Mouse (Mus musculus) forelimb bud, embryonic 11.5 days (tissue): ENCODE results near the gene Stk38l.
"Not testable (repeated sequence)": the region's sequence is repeated elsewhere in the genome, so short reads cannot be mapped to it uniquely, and the experiment has no call there.

Source experiments
- DNase-seq: peaks from one replicate; pipeline ENCODE4 v3.0.0-alpha.2; 2012; ENCODE audit warnings: low read depth, low spot score

Gene Stk38l

GRCm38 (mm10) chr6:146733554-146733953, 8.8 kb downstream of the Stk38l start:
- no peak for DNase-seq

GRCm38 (mm10) chr6:146738889-146739288, 14.1 kb downstream of the Stk38l start:
- DNase-seq: no peak

- DNase-seq: no peak
These were observed 15.9 kb downstream of the Stk38l start for GRCm38 (mm10) chr6:146740724-146741123.

GRCm38 (mm10) chr6:146741986-146742635, 17.3 kb downstream of the Stk38l start:
- no peak for DNase-seq

- DNase-seq: not testable (repeated sequence)
These were observed 19.5 kb downstream of the Stk38l start for GRCm38 (mm10) chr6:146744266-146744665.

- no peak for DNase-seq
These were observed 20.4 kb downstream of the Stk38l start for GRCm38 (mm10) chr6:146745180-146745579.

- DNase-seq: no peak
These were observed 21.8 kb downstream of the Stk38l start for GRCm38 (mm10) chr6:146746577-146746976.

- DNase-seq: no peak
These were observed 22.3 kb downstream of the Stk38l start for GRCm38 (mm10) chr6:146747057-146747456.

GRCm38 (mm10) chr6:146748271-146748670, 23.5 kb downstream of the Stk38l start:
- DNase-seq: no peak

GRCm38 (mm10) chr6:146751671-146752070, 26.9 kb downstream of the Stk38l start:
- DNase-seq: no peak

- no peak for DNase-seq
These were observed 27.4 kb downstream of the Stk38l start for GRCm38 (mm10) chr6:146752178-146752577.

- DNase-seq: no peak
These were observed 27.8 kb downstream of the Stk38l start for GRCm38 (mm10) chr6:146752612-146753011.

GRCm38 (mm10) chr6:146753560-146754160, 28.9 kb downstream of the Stk38l start:
- DNase-seq: no peak

- no peak for DNase-seq
These were observed 30.3 kb downstream of the Stk38l start for GRCm38 (mm10) chr6:146755136-146755535.

GRCm38 (mm10) chr6:146755679-146756078, 30.9 kb downstream of the Stk38l start:
- DNase-seq: no peak

- no peak for DNase-seq
These were observed 34.2 kb downstream of the Stk38l start for GRCm38 (mm10) chr6:146759027-146759426.

- no peak for DNase-seq
These were observed 35.2 kb downstream of the Stk38l start for GRCm38 (mm10) chr6:146760022-146760421.

GRCm38 (mm10) chr6:146760736-146761135, 35.9 kb downstream of the Stk38l start:
- DNase-seq: no peak

GRCm38 (mm10) chr6:146762264-146762898, 37.6 kb downstream of the Stk38l start:
- peak; percentile 31 for DNase-seq

GRCm38 (mm10) chr6:146764593-146764992, 39.8 kb downstream of the Stk38l start:
- DNase-seq: no peak

GRCm38 (mm10) chr6:146765270-146765669, 40.5 kb downstream of the Stk38l start:
- no peak for DNase-seq

GRCm38 (mm10) chr6:146768813-146769404, 44.1 kb downstream of the Stk38l start:
- no peak for DNase-seq
